In the genomic region with DNA sequence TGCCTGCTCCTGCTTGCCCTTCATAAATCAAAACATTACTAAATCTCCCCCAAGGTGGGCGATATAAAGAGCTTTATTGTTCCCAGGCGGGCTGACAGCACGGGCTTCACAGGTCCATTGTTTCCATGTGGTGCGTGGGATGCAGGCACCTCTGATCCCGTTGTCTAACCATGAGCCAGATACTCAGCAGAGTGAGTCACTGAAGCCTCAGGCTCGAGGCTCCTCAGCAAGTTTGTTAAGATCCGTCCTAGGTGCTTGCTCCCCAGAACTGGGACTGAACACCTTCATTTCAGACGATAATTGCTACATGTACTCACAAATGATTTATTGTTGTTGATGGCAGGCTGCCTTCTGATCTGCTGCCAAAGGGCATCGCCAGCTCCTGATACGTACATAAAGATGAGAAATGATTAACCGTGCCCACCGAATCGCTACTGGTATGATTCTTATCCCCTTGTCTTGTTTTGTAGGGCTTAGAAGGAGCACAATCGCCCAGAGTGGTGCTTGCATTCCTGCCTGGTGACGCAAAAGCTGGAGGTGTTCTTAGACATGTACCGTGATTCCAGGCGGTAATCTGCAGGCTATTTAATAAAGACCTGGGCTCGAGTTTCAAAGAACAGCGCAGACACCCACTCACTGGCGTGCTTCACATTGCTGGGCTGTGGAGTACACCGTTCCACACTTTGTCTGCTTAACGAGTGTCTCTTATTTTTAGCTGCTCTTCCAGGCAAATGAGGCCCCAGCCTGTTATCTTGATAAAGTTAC, we compare ENCODE assay signal across 8 mouse cellular contexts.
DNase-seq lines count a peak whose midpoint lies in the region; ATAC-seq and TF ChIP-seq lines count a peak whose summit lies in the region.

No protein-coding gene starts in this region.

- H3K27ac ChIP-seq in intestine, embryonic 14.5 days (ENCODE audit: low read depth): no peak overlapping the region
- no peak overlapping the region for H3K27ac ChIP-seq in limb, embryonic 14.5 days (replicated peaks; ENCODE audit: low read depth, low read length)
- H3K27ac ChIP-seq in forebrain, embryonic 11.5 days (ENCODE audit: low read depth, low read length): no peak overlapping the region
- no peak overlapping the region for H3K27ac ChIP-seq in midbrain, embryonic 13.5 days

- H3K9ac ChIP-seq in intestine, embryonic 14.5 days (ENCODE audit: low read length): no peak overlapping the region
- H3K9ac ChIP-seq in limb, embryonic 14.5 days (ENCODE audit: low read depth, low read length, severe bottlenecking): no peak overlapping the region
- no peak overlapping the region for H3K9ac ChIP-seq in forebrain, embryonic 11.5 days (ENCODE audit: low read length)
- H3K9ac ChIP-seq in midbrain, embryonic 13.5 days (replicated peaks): no peak overlapping the region

- H3K4me3 ChIP-seq in intestine, embryonic 14.5 days (ENCODE audit: low read depth, low read length): no peak overlapping the region
- no peak overlapping the region for H3K4me3 ChIP-seq in limb, embryonic 14.5 days (replicated peaks; ENCODE audit: low read length)
- H3K4me3 ChIP-seq in forebrain, embryonic 11.5 days (ENCODE audit: low read depth, low read length): no peak overlapping the region
- no peak overlapping the region for H3K4me3 ChIP-seq in midbrain, embryonic 13.5 days (replicated peaks)

- no peaks in the 10 kb centered on the region for H3K27me3 ChIP-seq in intestine, embryonic 14.5 days (replicated peaks; ENCODE audit: control insufficient read depth, insufficient read depth, low read length)
- H3K27me3 ChIP-seq in limb, embryonic 14.5 days (ENCODE audit: control insufficient read depth, insufficient read depth, low read length): no peaks in the 10 kb centered on the region
- no peaks in the 10 kb centered on the region for H3K27me3 ChIP-seq in forebrain, embryonic 11.5 days (ENCODE audit: control insufficient read depth, insufficient read depth, low read length)
- H3K27me3 ChIP-seq in midbrain, embryonic 13.5 days: no peaks in the 10 kb centered on the region

- no peaks in the 10 kb centered on the region for H3K36me3 ChIP-seq in intestine, embryonic 14.5 days (ENCODE audit: control insufficient read depth, insufficient read depth, low read length)
- H3K36me3 ChIP-seq in limb, embryonic 14.5 days (ENCODE audit: control insufficient read depth, insufficient read depth, low read length): no peaks in the 10 kb centered on the region
- no peaks in the 10 kb centered on the region for H3K36me3 ChIP-seq in forebrain, embryonic 11.5 days (ENCODE audit: control insufficient read depth, insufficient read depth, low read length)
- no peaks in the 10 kb centered on the region for H3K36me3 ChIP-seq in midbrain, embryonic 13.5 days

- no peaks in the 10 kb centered on the region for H3K9me3 ChIP-seq in intestine, embryonic 14.5 days (ENCODE audit: control insufficient read depth, low read length)
- H3K9me3 ChIP-seq in limb, embryonic 14.5 days (ENCODE audit: control insufficient read depth, low read length): no peaks in the 10 kb centered on the region
- no peaks in the 10 kb centered on the region for H3K9me3 ChIP-seq in forebrain, embryonic 11.5 days (ENCODE audit: control insufficient read depth, low read length)
- H3K9me3 ChIP-seq in midbrain, embryonic 13.5 days: no peaks in the 10 kb centered on the region

- peak; percentile 40; the same call in 1 of the 2 replicates for ATAC-seq in intestine, embryonic 14.5 days (replicated peaks; ENCODE audit: low FRiP score, low TSS enrichment, low read depth)
- peak; percentile 55 for ATAC-seq in limb, embryonic 14.5 days (ENCODE audit: low FRiP score, low read depth)
- no peak for ATAC-seq in forebrain, embryonic 11.5 days (replicated peaks; ENCODE audit: low FRiP score)
- no peak for ATAC-seq in midbrain, embryonic 13.5 days

- H3K4me2 ChIP-seq in intestine, embryonic 14.5 days (ENCODE audit: low read length): no peak overlapping the region
- H3K4me2 ChIP-seq in limb, embryonic 14.5 days (replicated peaks; ENCODE audit: low read depth, low read length, severe bottlenecking): 0 out of 2 replicates have a peak overlapping the region, but pooled peaks have one; percentile 7
- no peak overlapping the region for H3K4me2 ChIP-seq in forebrain, embryonic 11.5 days (ENCODE audit: low read depth, low read length, severe bottlenecking)
- H3K4me2 ChIP-seq in midbrain, embryonic 13.5 days (replicated peaks): no peak overlapping the region

- no peaks in the 10 kb centered on the region for H3K4me1 ChIP-seq in intestine, embryonic 14.5 days (replicated peaks; ENCODE audit: control insufficient read depth, insufficient read depth, low read length)
- H3K4me1 ChIP-seq in limb, embryonic 14.5 days (ENCODE audit: control insufficient read depth, insufficient read depth, low read length): peaks cover 7% of the 10 kb centered on the region; the same call in 1 of the 2 replicates
- no peaks in the 10 kb centered on the region; the same call in 1 of the 2 replicates for H3K4me1 ChIP-seq in forebrain, embryonic 11.5 days (replicated peaks; ENCODE audit: control insufficient read depth, insufficient read depth, low read length)
- H3K4me1 ChIP-seq in midbrain, embryonic 13.5 days (replicated peaks): no peaks in the 10 kb centered on the region

- 56% methylated on average over 22 of the region's 22 CpGs for WGBS in intestine, embryonic 14.5 days
- WGBS in limb, embryonic 14.5 days: 26% methylated on average over 22 of the region's 22 CpGs
- WGBS in forebrain, embryonic 11.5 days: 55% methylated on average over 22 of the region's 22 CpGs
- WGBS in midbrain, embryonic 13.5 days: 65% methylated on average over 22 of the region's 22 CpGs

- DNase-seq in ovary, adult 18-20 months (ENCODE audit: low spot score): peak; percentile 6
- no peak for DNase-seq in ovary, postnatal 10 days (ENCODE audit: low spot score)
- peak; percentile 53 for DNase-seq in intestine, embryonic 14.5 days (ENCODE audit: low spot score)
- DNase-seq in limb, embryonic 14.5 days (ENCODE audit: low spot score): peak; percentile 36
- peak; percentile 55 for DNase-seq in testis, postnatal 10 days (ENCODE audit: low spot score)
- DNase-seq in gastrocnemius, adult 8-10 months (ENCODE audit: low spot score in 2 of 2): no peak
- no peak for DNase-seq in forebrain, embryonic 11.5 days (ENCODE audit: low spot score)

- TF ChIP-seq POLR2A in limb, embryonic 14.5 days (IDR thresholded peaks at IDR 0.05; ENCODE audit: borderline replicate concordance, extremely low read depth, insufficient read depth, insufficient read length): no peak

Comparison
In these comparisons a context has a peak if more than half of its experiments do, and no peak if none do; other contexts are left out.
1. DNase-seq: peak in ovary, adult 18-20 months (single experiment), intestine, embryonic 14.5 days (single experiment), limb, embryonic 14.5 days (single experiment) and testis, postnatal 10 days (single experiment); none in ovary, postnatal 10 days (single experiment), gastrocnemius, adult 8-10 months (0 of 2) and forebrain, embryonic 11.5 days (single experiment).
2. ATAC-seq: peak in intestine, embryonic 14.5 days (single experiment) and limb, embryonic 14.5 days (single experiment); none in forebrain, embryonic 11.5 days (single experiment) and midbrain, embryonic 13.5 days (single experiment).